Mouse (Mus musculus) forebrain, embryonic 11.5 days (tissue): ENCODE results near the gene Egln2. TPM values are rescaled to one million over a fixed set of nuclear protein-coding genes. Genes with fewer than 3 reads are reported as not detected.

ENCODE experiments used
- ATAC-seq: fragments of 200-750 bp; cut with Nextera tagmentation; replicated peaks from 2 replicates; pipeline ENCODE4 v1.8.0; 2017; ENCODE audit warnings: moderate TSS enrichment; ENCODE audit not compliant: low FRiP score
- DNase-seq: peaks from one replicate; pipeline ENCODE4 v3.0.0-alpha.2; 2017; ENCODE audit warnings: low spot score
- H3K27ac ChIP-seq: fragments of 300-500 bp; sonication (generic); 2 replicates; pipeline ENCODE4 v1.5.1; 2014; ENCODE audit warnings: low read depth, low read length
- H3K27me3 ChIP-seq: fragments of 300-500 bp; sonication (generic); 2 replicates; pipeline ENCODE4 v1.6.1; 2014; ENCODE audit warnings: mild to moderate bottlenecking, low read length, mixed read lengths; ENCODE audit not compliant: control insufficient read depth, insufficient read depth
- H3K36me3 ChIP-seq: fragments of 300-500 bp; sonication (generic); 2 replicates; pipeline ENCODE4 v1.6.1; 2014; ENCODE audit warnings: mild to moderate bottlenecking, low read length, moderate library complexity, mixed read lengths; ENCODE audit not compliant: control insufficient read depth, insufficient read depth
- H3K4me1 ChIP-seq: fragments of 300-500 bp; sonication (generic); replicated peaks from 2 replicates; pipeline ENCODE4 v1.6.1; 2014; ENCODE audit warnings: low read length, mixed read lengths; ENCODE audit not compliant: control insufficient read depth, insufficient read depth
- H3K4me2 ChIP-seq: fragments of 300-500 bp; sonication (generic); 2 replicates; pipeline ENCODE4 v1.6.1; 2014; ENCODE audit warnings: low read depth, mild to moderate bottlenecking, low read length, moderate library complexity, mixed read lengths; ENCODE audit not compliant: severe bottlenecking
- H3K4me3 ChIP-seq: fragments of 300-500 bp; sonication (generic); 2 replicates; pipeline ENCODE4 v1.5.1; 2014; ENCODE audit warnings: low read depth, low read length
- H3K9ac ChIP-seq: fragments of 300-500 bp; sonication (generic); 2 replicates; pipeline ENCODE4 v1.6.1; 2014; ENCODE audit warnings: low read length
- H3K9me3 ChIP-seq: fragments of 300-500 bp; sonication (generic); 2 replicates; pipeline ENCODE4 v1.6.1; 2016; ENCODE audit warnings: low read length, mixed read lengths; ENCODE audit not compliant: control insufficient read depth
- WGBS: fragments of 180-500 bp; shearing (Covaris S2); extraction: QIAGEN DNeasy Blood & Tissue Kit; methylation state at CpG from one replicate; pipeline ENCODE4 v1.1.7; 2014; 5-methylcytosine and 5-hydroxymethylcytosine counted together
- polyA plus RNA-seq: library from polyadenylated mRNA; unstranded; fragments of >200 nt; fragmentation: Nextera tagmentation; extraction: Ambion mirVana; gene quantifications from 2 replicates; pipeline ENCODE4 v1.2.1, GENCODE M21; 2014

The Egln2 gene
- polyA plus RNA-seq, 1 experiment from 2014 or later = 60.7 TPM

DNA sequence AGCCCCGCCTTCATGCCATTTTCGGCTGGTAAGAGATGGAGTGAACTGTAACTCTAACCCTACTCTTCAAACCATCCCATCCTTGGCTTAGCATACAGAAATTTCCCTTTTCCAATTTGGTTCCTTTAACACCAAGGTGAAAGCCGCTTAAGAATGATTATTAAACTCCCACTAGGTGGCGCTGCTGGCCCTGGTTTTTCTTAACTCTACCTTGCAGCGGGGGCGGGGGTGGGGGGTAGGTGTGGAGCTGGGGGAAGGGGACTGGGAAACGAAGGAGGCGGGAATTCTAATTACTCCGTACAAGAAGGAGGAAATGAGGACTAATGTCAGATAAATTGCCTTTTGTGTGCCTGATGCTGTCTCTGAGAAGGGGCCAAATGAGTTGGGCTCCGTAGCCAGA lies 34.0 kb downstream of the Egln2 start:
- H3K36me3 ChIP-seq = no peaks in the 10 kb centered on the region
- H3K4me3 ChIP-seq = no peak overlapping the region
- H3K27me3 ChIP-seq = no peaks in the 10 kb centered on the region
- no peaks in the 10 kb centered on the region for H3K4me1 ChIP-seq
- no peak overlapping the region for H3K27ac ChIP-seq
- no peak overlapping the region for H3K4me2 ChIP-seq
- H3K9ac ChIP-seq = no peak overlapping the region
- H3K9me3 ChIP-seq = no peaks in the 10 kb centered on the region; the same call in 1 of the 2 replicates
- peak; percentile 78 for DNase-seq
- WGBS = 18% methylated on average over 10 of the region's 10 CpGs
- 0 out of 2 replicates have a peak, but pooled peaks have one; percentile 7 for ATAC-seq

GRCm38 (mm10) chr7:27131387-27131786 lies 35.2 kb downstream of the Egln2 start:
- Histone ChIP-seq H3K36me3 (no peaks in the 10 kb centered on the region), H3K4me3 (no peak overlapping the region), H3K4me2 (no peak overlapping the region), H3K4me1 (no peaks in the 10 kb centered on the region), H3K27me3 (no peaks in the 10 kb centered on the region), H3K27ac (no peak overlapping the region), H3K9me3 (no peaks in the 10 kb centered on the region; the same call in 1 of the 2 replicates), H3K9ac (no peak overlapping the region)
- ATAC-seq (no peak), DNase-seq (no peak)
- 62% methylated on average over 2 of the region's 2 CpGs for WGBS

GRCm38 (mm10) chr7:27130521-27131370 lies 35.9 kb downstream of the Egln2 start:
- Histone ChIP-seq H3K9ac (no peak overlapping the region), H3K27ac (no peak overlapping the region), H3K9me3 (no peaks in the 10 kb centered on the region; the same call in 1 of the 2 replicates), H3K4me3 (no peak overlapping the region), H3K36me3 (no peaks in the 10 kb centered on the region), H3K27me3 (no peaks in the 10 kb centered on the region), H3K4me2 (no peak overlapping the region), H3K4me1 (no peaks in the 10 kb centered on the region)
- WGBS = 89% methylated on average over 22 of the region's 22 CpGs
- ATAC-seq (no peak), DNase-seq (no peak)

DNA sequence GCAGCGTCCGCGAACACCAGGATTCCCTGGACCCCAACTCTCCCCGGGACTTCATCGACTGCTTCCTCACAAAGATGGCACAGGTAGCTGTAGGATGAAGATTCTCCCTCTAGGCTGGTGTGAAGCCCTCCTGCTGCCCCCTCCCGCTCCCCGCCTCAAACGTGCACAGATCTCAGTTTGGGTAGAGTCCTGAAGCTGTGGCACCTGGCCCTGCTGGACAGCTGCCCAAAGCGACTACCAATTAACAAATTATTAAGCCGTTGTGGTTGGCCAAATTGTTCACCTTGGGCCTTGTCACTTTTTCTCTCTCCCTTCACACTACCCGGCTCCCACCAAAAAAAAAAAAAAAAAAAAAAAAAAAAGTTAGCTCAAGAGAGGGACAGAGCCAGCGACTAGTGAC lies 36.8 kb downstream of the Egln2 start:
- no peak overlapping the region for H3K4me3 ChIP-seq
- no peaks in the 10 kb centered on the region for H3K4me1 ChIP-seq
- H3K27ac ChIP-seq = no peak overlapping the region
- 92% methylated on average over 12 of the region's 12 CpGs for WGBS
- no peaks in the 10 kb centered on the region; the same call in 1 of the 2 replicates for H3K9me3 ChIP-seq
- DNase-seq (no peak), ATAC-seq (no peak)
- no peak overlapping the region for H3K4me2 ChIP-seq
- H3K27me3 ChIP-seq = no peaks in the 10 kb centered on the region
- no peak overlapping the region for H3K9ac ChIP-seq
- no peaks in the 10 kb centered on the region for H3K36me3 ChIP-seq

DNA sequence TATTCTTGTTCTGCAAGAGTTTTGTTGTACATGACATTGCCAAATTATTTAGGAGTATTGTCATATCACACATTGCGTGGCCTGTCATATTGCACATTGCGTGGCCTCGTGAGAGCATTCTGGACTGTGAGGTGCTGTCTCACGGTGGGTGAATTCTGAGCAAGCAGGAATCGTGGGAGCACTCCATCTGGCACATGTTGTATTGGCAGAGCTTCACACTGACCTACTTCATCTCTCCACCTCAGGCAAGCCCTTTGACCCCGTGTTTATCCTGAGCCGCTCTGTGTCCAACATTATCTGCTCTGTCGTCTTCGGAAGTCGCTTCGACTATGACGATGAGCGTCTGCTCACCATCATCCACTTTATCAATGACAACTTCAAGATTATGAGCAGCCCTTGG lies 37.7 kb downstream of the Egln2 start:
- no peak overlapping the region for H3K9ac ChIP-seq
- no peaks in the 10 kb centered on the region; the same call in 1 of the 2 replicates for H3K9me3 ChIP-seq
- DNase-seq (no peak), ATAC-seq (no peak)
- H3K4me2 ChIP-seq = no peak overlapping the region
- no peak overlapping the region for H3K27ac ChIP-seq
- H3K27me3 ChIP-seq = no peaks in the 10 kb centered on the region
- 89% methylated on average over 13 of the region's 13 CpGs for WGBS
- no peak overlapping the region for H3K4me3 ChIP-seq
- H3K4me1 ChIP-seq = no peaks in the 10 kb centered on the region
- no peaks in the 10 kb centered on the region for H3K36me3 ChIP-seq

- Histone ChIP-seq H3K4me2 (no peak overlapping the region), H3K9me3 (no peaks in the 10 kb centered on the region; the same call in 1 of the 2 replicates), H3K27me3 (no peaks in the 10 kb centered on the region), H3K4me1 (no peaks in the 10 kb centered on the region), H3K4me3 (no peak overlapping the region), H3K9ac (no peak overlapping the region), H3K36me3 (no peaks in the 10 kb centered on the region), H3K27ac (no peak overlapping the region)
- ATAC-seq (no peak; the same call in 1 of the 2 replicates), DNase-seq (no peak)
- 53% methylated on average over 3 of the region's 3 CpGs for WGBS
Observed at GRCm38 (mm10) chr7:27128162-27128561, 38.4 kb downstream of the Egln2 start.

GRCm38 (mm10) chr7:27124969-27125368 lies 41.6 kb downstream of the Egln2 start:
- H3K27ac ChIP-seq = no peak overlapping the region
- ATAC-seq (no peak), DNase-seq (no peak)
- H3K4me3 ChIP-seq = no peak overlapping the region
- H3K27me3 ChIP-seq = no peaks in the 10 kb centered on the region
- no peaks in the 10 kb centered on the region for H3K9me3 ChIP-seq
- 87% methylated on average over 4 of the region's 4 CpGs for WGBS
- H3K36me3 ChIP-seq = no peaks in the 10 kb centered on the region
- no peak overlapping the region for H3K9ac ChIP-seq
- H3K4me1 ChIP-seq = no peaks in the 10 kb centered on the region
- H3K4me2 ChIP-seq = no peak overlapping the region

DNA sequence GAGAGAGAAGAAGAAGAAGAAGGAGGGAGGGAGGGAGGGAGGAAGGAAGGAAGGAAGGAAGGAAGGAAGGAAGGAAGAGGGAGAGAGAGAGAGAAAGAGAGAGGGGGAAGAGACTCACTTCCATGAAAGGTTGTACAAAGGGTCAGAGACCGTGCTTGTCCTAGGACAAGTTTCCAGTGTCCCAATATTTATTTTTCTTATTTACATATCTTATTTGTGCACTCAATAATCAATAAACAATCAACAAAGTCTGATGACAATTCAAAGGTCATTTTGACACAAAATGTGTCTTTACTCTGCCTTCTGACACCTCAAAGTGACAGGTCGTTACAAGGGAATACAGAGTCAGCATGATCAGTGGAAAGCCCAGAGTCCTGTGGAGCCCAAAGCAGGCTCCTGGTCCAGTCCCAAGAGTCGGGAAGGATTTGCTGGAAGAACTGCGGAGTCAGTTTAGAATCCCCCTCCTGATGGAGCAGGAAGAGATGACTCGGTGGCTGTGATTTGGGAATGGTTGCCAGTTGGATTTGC lies 42.2 kb downstream of the Egln2 start:
- H3K4me1 ChIP-seq = no peaks in the 10 kb centered on the region
- no peaks in the 10 kb centered on the region for H3K27me3 ChIP-seq
- H3K4me3 ChIP-seq = no peak overlapping the region
- no peak overlapping the region for H3K9ac ChIP-seq
- H3K4me2 ChIP-seq = no peak overlapping the region
- no peak for ATAC-seq
- H3K36me3 ChIP-seq = no peaks in the 10 kb centered on the region
- H3K27ac ChIP-seq = no peak overlapping the region
- WGBS = 82% methylated on average over 5 of the region's 5 CpGs
- no peak for DNase-seq
- H3K9me3 ChIP-seq = no peaks in the 10 kb centered on the region

- no peak within 1 kb of the TSS for H3K4me3 ChIP-seq
- no peaks in the 10 kb centered on the region for H3K4me1 ChIP-seq
- no peak within 1 kb of the TSS for H3K9ac ChIP-seq
- H3K36me3 ChIP-seq = no peaks in the 10 kb centered on the region
- H3K9me3 ChIP-seq = no peaks in the 10 kb centered on the region
- H3K27me3 ChIP-seq = no peaks in the 10 kb centered on the region
- H3K4me2 ChIP-seq = no peak within 1 kb of the TSS
- DNase-seq = no peak
- ATAC-seq = no peak
- H3K27ac ChIP-seq = no peak within 1 kb of the TSS
Observed at GRCm38 (mm10) chr7:27119676-27120075, 46.9 kb downstream of the Egln2 start, which contains the start of gene Cyp2f2. Cyp2f2 (plus strand) TSS chr7:27119909.
